8 mouse cellular contexts compared by ENCODE assay signal in the genomic region with DNA sequence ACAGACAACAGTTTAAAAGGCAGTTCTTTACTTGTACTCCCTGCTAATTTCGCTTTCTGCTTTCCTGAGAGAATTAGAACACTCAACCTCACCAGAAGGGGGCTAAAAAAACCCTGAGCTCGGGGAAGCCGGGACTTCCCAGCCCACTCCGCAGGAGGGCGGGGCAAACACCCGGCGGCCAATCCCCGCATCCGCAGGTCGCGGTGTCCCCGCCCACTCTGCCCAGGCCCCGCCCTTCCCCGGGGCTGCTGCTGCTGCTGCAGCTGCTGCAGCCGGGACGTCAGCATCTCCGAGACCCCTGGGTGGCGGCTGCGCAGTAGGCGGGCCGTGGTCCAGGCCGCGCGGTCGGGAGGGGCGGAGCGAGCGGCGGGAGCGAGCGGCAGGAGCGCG. TPM values are rescaled to one million over a fixed set of nuclear protein-coding genes. Genes with fewer than 3 reads are reported as not detected.
A peak's percentile ranks its signal among the peaks of the same experiment; 100 is the strongest.
DNase-seq lines count a peak whose midpoint lies in the region; ATAC-seq lines count a peak whose summit lies in the region.

No protein-coding gene starts in this region.

- peak overlapping the region; percentile 90 for H3K9ac ChIP-seq in intestine, embryonic 14.5 days (ENCODE audit: low read length)

- peak overlapping the region; percentile 89; the same call in 1 of the 2 replicates for H3K27ac ChIP-seq in intestine, embryonic 14.5 days (ENCODE audit: low read depth)

- intact Hi-C loops in gastrocnemius, postnatal 14 days (cut with DNase I; ENCODE audit: low total_unique reads) = loop anchor here (10.0 kb wide), 1 partner anchor 120 kb away; no protein-coding TSS in a partner anchor
- intact Hi-C loops in left cerebral cortex, postnatal 14 days (cut with DNase I) = loop anchor here (10.0 kb wide), 1 partner anchor 200 kb away; no protein-coding TSS in a partner anchor

- H3K27me3 ChIP-seq in intestine, embryonic 14.5 days (replicated peaks; ENCODE audit: control insufficient read depth, insufficient read depth, low read length) = no peaks in the 10 kb centered on the region

- ATAC-seq in intestine, embryonic 14.5 days (replicated peaks; ENCODE audit: low FRiP score, low TSS enrichment, low read depth) = peak; percentile 97

- H3K4me2 ChIP-seq in intestine, embryonic 14.5 days (ENCODE audit: low read length) = peak overlapping the region; percentile 68

- H3K36me3 ChIP-seq in intestine, embryonic 14.5 days (ENCODE audit: control insufficient read depth, insufficient read depth, low read length) = no peaks in the 10 kb centered on the region

- H3K9me3 ChIP-seq in intestine, embryonic 14.5 days (ENCODE audit: control insufficient read depth, low read length) = no peaks in the 10 kb centered on the region

- peak overlapping the region; percentile 82 for H3K4me3 ChIP-seq in intestine, embryonic 14.5 days (ENCODE audit: low read depth, low read length)

- H3K4me1 ChIP-seq in intestine, embryonic 14.5 days (replicated peaks; ENCODE audit: control insufficient read depth, insufficient read depth, low read length) = peaks cover 19% of the 10 kb centered on the region; the same call in 1 of the 2 replicates

- peak; percentile 96 for DNase-seq in adipocyte (ENCODE audit: low spot score)
- DNase-seq in embryo, embryonic 10 days (ENCODE audit: low spot score) = peak; percentile 93
- DNase-seq in gastrocnemius, postnatal 14 days = peak; percentile 100
- peak; percentile 97 for DNase-seq in intestine, embryonic 14.5 days (ENCODE audit: low spot score)
- DNase-seq in left cerebral cortex, postnatal 14 days (ENCODE audit: low spot score in 2 of 2) = peak; percentile 97
- peak; percentile 98 for DNase-seq in mesoderm, embryonic 11.5 days (ENCODE audit: low read depth, low spot score)
- peak; percentile 92 to 96 for DNase-seq in right cerebral cortex, postnatal 36 days (ENCODE audit: low spot score in 2 of 2)
- peak; percentile 94 for DNase-seq in yolk sac, embryonic 10.5 days (ENCODE audit: low spot score)

- 0% methylated on average over 32 of the region's 33 CpGs for WGBS in intestine, embryonic 14.5 days

RNA-seq across cellular contexts. Expression of gene C1galt1, which starts 0.2 kb away (rescaled TPM):
- total RNA-seq in gastrocnemius, postnatal 14 days (2021) = 10 to 100 TPM; 11.3 to 11.9 TPM
- polyA plus RNA-seq in intestine, embryonic 14.5 days (2014; fragmentation: Nextera tagmentation; extraction: Ambion mirVana) = 5.4 and 6.1 TPM in 2 replicates
- 10 to 100 TPM; 14.6 to 17.2 TPM for total RNA-seq in left cerebral cortex, postnatal 14 days (2021)

Comparison
In these comparisons a context has a peak if more than half of its experiments do, and no peak if none do; other contexts are left out.
1. Peak in every context shown above with its lines: DNase-seq, ATAC-seq, H3K4me3 ChIP-seq and H3K27ac ChIP-seq.